Mouse (Mus musculus) spleen, postnatal 4 days (tissue): ENCODE results near the gene Fam50a.
A peak's percentile ranks its signal among the peaks of the same experiment; 100 is the strongest.
"Not testable (repeated sequence)": the region's sequence is repeated elsewhere in the genome, so short reads cannot be mapped to it uniquely, and the experiment has no call there.

Experiments
- DNase-seq, 2 experiments: peaks; one replicate each; pipeline ENCODE4 v3.0.0; 2022; ENCODE audit warnings: low spot score in 2 of 2

The Fam50a gene

DNA sequence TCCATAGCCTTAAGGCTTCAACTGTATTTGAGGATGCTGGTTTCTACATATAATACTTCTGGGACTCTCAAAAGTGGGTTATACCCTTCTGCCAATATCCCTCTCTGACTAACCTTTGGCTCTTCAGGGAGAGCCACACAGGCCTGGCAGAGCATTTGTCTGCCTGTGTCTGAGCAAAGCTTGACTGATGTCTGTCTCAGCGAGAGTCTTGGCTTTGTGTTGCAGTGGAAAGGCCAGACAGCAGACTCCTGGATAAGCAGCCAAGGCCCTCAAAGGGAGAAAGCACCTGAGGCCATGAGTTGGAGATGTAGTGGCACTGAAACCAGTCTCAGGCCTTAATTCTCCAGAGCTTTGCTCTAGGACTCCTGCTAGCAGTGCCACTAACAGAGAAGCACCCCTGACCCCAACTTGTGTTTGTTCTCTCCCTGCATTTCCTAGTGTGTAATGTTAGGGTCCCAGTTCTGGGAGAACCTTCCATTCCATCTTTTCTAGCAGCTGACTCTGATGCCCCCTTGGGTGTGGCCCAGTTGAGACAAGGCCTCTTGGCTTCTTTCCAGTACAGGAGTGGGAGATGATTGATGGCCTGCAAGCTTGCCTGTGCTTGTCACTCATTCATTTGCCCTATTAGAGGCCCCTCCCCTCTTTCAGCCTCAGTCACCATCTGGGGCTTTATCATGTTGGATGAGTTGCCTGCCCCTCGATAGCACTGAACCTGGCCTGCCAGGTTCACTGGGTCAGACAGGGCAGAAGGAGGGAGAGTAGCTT, 17.5 kb downstream of the Fam50a start:
- no peak for DNase-seq

- DNase-seq: no peak
Observed at GRCm38 (mm10) chrX:74352645-74353466, 40.0 kb downstream of the Fam50a start.

- DNase-seq: peak; percentile 79 to 86
Observed at GRCm38 (mm10) chrX:74353467-74353770, 40.6 kb downstream of the Fam50a start, which contains the start of gene Lage3. Gene Lage3 (minus strand): TSS chrX:74353618.

- DNase-seq: not testable (repeated sequence)
Observed at GRCm38 (mm10) chrX:74357069-74357468, 44.2 kb downstream of the Fam50a start.

DNA sequence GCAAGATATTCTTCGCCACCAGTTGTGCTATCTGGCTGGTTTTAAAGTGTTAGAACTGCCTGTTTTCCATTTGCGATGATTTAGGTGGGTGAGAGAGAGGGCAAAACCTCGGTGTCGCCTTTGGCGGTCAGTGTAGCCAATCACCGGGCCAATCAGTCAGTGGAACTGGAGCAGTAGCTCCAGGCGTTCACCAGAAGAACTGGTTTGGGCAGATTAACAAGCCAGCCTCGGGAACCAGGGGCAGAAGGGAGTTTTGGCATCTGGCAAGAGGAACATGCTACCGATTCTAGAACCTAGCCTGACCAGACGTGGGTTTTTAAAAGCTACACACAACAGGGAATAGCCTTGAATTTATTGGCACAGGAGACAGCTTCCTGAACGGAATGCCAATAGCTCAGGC, 46.3 kb downstream of the Fam50a start:
- no peak for DNase-seq

DNA sequence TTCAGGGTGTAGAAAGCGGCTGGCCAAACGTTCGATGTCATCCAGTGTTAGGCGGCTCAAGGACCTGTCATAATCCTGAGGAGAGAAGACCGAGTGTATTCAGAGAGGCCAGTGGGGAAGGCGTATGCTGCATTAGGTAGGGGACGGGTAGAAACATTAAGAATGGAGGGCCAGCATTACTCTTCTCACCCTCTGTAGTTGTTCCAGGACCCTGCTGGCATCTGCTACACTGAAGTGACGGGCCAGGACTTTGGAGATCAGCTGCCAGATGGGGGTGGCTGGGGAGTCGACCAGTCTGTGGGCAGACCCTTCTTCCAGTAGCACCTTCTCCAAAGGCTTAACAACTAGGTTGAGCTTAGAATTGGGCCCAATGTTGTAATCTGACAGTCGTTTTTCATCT, 54.7 kb downstream of the Fam50a start:
- no peak for DNase-seq

DNA sequence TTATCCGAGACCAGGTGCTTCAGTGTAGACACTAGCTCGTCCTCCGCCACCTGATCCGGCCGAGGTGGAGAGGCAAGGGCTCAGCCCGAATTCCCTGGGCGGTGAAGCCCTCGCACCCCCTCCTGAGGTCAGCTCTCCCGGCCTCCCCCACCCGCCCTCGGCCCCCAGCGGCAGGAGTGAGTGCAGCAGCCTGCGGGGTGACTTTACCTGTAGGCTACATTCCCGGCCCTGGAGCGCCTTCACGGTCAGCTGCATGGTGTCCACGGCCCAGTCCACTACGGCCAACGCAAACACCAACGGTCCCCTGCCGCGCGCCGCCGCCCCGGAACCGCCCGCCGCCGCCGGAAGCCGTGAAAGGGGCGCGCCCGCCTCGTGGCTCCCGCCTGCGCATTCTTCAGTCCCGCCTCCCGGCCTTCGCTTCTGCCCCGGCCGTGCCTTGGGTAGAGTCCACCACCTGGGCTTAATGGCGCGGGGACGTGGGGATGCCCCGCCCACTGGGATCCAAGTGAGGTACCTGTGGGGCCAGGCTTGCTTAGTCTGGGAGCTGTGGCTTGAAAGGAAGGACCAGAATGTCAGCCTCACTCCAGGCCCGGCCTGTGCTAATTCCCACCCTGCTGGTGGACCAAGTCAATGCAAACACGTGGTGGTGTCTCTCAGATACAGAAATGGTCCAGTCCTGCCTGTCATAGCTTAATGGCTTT, 55.5 kb downstream of the Fam50a start:
- peak; percentile 69 to 87 for DNase-seq
